Mouse (Mus musculus) cortical plate, adult 2 months (tissue): ENCODE data around the gene Cav1.

ENCODE experiments used
- CTCF ChIP-seq: fragments of 200-500 bp; IDR thresholded peaks from 2 replicates; pipeline ENCODE4 v1.5.1; 2011; ENCODE audit warnings: mild to moderate bottlenecking, control low read depth, low read length; ENCODE audit not compliant: insufficient read depth; ENCODE audit errors: extremely low read depth
- POLR2A ChIP-seq: fragments of 200-500 bp; IDR thresholded peaks from 2 replicates; pipeline ENCODE4 v1.6.1; 2011; ENCODE audit warnings: mild to moderate bottlenecking, low read length, control low read depth; ENCODE audit not compliant: insufficient read depth; ENCODE audit errors: extremely low read depth

- TF ChIP-seq CTCF = no peak
- no peak for TF ChIP-seq POLR2A
Measured at GRCm38 (mm10) chr6:17314659-17315616, 8.8 kb downstream of the Cav1 start.
